Mouse (Mus musculus): ENCODE measurements around the gene Gss.
A peak's percentile ranks its signal among the peaks of the same experiment; 100 is the strongest.
"Not testable (repeated sequence)": the region's sequence is repeated elsewhere in the genome, so short reads cannot be mapped to it uniquely, and the experiment has no call there.

Gene Gss

DNA sequence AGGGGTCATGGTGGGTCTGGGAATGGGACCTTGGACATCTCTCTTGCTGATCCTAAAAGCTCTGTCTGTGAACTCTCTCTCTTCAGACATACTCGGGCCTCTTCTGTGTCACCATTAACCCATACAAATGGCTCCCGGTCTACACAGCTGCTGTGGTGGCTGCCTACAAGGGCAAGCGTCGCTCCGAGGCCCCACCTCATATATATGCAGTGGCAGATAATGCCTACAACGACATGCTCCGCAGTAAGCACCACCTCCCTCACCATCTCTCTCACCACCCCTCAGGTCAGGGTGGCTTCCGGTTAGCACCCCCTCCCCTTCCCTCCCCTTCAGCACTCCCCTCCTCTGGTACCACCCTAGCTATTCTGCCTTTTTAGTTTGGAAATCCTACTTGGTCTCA lies 21.3 kb upstream of the Gss start:
- DNase-seq, result no peak

DNA sequence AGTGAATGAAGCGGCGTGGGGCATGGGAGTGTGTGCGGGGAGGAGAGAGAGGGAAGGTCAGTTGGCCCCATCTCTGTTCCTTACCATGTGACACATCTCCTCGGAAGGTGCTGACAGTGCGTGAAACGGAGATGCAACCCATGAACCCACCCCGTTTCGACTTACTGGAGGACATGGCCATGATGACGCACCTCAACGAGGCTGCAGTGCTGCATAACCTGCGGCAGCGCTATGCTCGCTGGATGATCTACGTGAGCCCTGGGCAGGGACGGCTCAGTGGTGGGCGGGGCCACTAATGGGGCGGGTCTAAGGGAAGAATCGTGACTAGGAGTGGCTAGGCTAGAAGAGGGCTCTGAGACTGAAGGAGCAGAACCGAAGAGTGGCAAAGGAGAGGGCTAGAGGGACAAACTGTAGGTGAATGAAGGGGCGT lies 20.7 kb upstream of the Gss start:
- DNase-seq, result peak; percentile 81 to 89

DNA sequence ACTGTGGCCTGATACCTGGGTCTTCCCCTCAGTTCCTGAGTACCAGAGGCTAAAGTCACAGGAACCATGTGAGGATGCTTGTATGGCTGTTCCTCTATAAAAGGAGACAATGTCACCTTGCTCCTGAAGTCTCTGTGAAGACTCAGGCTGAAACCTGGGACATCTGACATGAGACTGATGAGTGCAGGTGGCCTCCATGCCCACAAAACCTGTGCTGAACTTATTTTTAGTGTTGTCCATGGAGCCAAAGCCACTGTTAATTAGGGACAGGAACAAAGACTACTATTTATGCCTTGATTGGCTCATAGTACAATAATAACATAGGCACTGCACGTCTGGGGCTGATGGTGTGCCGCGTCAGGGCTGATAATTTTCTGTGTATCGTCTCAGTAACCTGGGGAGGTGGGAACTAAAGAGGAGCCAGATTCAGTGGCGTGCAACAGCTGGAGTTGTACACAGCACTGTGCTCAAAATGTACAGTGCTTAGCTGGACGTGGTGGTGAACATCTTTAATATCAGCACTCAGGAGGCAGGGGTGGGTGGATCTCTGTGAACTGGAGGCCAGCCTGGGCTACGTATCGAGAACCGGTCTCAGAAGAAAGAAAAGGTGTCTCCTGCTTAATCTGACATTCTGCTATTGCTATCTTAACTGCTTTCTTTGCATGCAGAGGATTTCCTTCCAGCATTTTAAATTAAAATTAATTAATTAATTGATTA lies 19.4 kb upstream of the Gss start:
- DNase-seq, result no peak

DNA sequence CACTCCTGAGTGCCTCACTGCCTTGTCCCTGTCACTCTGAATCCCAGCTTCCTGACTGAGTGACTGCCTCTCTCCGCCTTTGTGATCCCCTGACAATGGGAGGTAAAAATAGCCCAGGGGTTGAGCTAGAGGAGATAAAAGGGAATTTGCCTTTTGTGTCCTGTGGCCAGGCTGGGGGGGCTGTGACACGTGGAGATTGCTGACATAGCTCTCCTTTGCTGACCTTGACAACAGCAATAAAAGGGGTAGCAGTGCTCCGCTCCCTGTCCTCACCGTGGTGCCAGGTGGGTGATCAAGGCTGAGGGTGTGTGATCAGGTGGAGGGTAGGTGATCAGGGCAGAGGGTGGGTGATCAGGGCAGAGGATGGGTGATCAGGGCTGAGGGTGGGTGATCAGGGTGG lies 18.4 kb upstream of the Gss start, which contains the start of gene Myh7b:
Gene Myh7b (plus strand): TSS at position 235 of the 400 bp plus-strand sequence.
- no peak for DNase-seq

DNA sequence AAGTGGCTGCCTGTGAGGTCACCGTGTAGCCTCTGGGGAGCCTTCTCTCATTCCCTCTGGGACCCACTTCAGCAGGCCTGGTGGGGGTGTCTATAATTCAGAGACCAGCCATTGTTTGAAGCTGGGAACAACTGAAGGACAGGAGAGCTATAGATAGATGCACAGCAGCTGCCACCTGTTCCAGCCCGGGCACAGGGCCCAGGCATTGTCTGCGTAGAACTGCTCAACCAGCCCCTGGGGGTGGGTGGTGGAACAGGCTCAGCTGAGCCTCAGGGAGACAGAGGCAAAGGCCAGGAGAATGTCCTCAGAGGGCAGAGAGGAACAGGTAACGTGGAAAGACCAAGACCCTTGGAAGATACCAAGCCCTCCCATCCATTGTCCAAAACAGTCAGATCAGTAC lies 13.8 kb upstream of the Gss start:
- DNase-seq, result peak; percentile 77 to 84

DNA sequence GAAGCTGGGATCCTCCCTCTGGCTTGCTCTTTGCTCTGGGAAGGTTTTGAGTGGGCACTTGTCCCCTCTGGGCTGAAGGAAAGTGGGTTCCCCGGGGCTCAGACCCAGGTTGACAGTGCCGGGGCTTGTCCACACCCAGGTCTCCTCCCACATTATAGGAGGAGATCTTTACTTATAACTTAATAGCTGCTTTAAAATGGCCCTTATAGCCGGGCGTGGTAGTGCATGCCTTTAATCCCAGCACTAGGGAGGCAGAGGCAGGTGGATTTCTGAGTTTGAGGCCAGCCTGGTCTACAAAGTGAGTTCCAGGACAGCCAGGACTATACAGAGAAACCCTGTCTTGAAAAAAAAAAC lies 12.6 kb upstream of the Gss start:
- not testable (repeated sequence) for DNase-seq

DNA sequence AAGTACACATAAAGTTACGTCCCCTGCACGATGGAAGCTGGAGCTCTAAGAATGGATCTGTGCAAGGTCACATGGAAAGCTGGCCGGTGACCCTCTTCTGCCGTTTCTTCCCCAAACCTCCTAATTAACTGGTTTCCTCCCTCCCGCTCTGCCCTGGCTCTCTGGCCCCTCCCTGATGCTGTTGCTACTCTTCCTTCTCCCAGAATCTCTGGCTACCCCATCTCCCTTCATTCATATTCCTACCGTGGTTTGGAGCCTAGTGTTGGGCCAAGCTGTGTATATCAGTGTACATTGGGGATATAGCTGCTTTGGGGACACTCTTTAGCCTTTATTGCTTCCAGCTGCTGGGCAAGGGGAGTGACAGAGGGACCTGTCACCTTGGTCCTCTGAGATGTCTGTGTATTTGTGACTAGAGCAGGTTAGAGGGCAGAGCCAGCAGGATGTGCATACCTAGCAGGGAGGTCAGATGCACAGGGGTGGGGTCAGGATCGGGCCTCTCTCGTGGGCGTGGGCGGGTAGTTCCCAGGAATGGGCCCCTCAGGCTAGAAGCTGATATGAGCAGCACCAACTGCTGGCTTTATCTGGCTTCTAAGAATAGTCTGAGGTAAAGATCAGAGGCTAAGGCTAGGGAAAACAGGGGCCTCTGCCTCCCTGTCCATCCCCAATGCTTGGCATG lies 12.1 kb upstream of the Gss start:
- no peak for DNase-seq

DNA sequence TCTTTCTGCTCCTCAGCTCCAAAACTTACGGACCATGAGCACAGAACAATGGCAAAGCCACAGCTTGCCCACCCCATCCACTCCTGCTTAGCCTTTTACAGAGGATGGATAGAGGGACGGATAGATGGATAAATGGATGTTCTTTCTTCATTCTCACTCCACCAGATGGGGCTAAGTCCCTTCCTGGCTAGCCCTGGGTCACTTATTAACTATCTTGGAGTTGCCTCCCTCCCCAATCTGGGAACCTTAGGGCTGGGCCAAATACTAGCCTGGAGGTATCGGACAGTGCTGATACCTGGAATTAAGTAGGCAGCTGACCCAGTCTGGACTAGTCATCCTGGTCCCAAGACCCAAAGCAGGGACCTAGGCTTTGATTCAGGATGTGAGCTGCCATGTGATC lies 11.1 kb upstream of the Gss start:
- DNase-seq, result no peak

DNA sequence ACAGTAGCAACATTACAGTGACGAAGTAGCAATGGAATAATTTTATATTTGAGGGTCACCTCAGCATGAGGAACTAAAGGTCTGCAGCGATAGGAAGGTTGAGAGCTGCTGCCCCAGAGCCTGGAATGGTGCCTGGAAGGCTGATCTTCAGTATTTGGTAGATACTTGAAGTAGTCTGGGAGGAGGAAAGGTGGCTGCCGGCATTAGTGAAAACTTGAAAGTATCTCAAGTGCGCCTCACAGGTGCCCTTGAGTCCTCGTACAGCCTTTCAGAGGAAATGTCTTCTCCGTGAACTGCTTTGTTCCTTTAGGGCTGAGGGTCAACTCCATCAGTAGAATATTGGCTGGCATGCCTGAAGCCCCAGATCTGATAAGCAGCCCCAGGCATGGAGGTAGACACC lies 2.9 kb upstream of the Gss start:
- DNase-seq, result no peak

DNA sequence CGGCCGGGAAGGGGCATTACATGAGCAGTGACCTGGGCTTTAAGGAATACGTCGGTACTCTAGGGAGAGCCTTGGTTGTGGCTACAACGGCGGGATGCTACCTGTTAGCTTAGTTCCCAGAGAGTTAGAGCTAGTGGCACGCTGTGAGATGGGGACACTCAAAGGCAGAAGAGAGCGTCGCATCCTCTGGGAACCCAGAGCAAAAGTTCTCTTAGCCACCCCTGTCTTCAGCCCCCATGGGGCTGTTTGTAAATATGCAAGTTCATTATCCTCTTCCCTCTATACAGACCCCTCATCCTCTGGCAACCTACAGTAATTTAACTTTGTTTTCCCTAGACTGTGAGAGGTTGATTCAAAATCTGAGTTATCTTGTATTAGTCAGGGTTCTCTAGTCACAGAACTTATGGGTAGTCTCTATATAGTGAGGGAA lies 259 bp upstream of the Gss start:
- DNase-seq, result no peak

DNA sequence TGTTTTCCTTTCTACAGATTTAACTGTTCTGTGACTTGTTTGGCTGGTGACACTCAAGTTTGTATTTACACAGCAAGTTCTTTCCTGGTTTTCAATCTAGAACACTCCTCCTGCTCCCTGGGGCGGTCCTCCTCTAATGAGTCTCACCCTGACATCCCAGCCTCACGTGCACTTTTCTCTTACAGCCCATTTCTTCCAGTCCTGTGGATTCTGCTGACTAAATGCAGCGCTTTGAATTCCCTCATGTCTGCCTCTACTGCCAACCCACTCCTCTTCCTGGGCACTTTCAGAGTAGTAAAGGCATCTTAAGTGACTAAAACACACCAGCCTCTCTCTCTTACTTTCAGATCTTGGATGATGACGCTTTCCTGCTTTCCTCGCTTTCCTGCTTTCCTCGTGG lies 934 bp downstream of the Gss start:
- DNase-seq, result no peak

DNA sequence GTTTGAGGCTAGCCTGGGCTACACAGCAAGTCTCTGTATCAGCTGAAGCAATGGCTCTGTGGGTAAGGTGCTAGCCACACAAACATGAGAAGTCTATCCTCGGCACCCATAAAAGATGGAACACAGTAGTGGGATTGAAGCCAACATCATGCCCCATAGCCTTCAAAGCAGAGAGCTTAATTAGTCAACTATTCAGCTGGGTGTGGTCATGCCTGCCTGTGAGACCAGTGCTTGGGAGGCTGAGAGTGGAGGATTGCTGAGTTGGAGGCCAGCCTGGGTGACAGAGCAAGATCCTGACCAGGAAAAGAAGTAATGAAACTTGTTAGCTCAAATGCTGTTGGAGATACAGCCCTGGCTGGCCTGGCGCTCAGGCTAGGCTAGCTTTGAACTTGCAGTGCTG lies 1.7 kb downstream of the Gss start:
- DNase-seq, result no peak

DNA sequence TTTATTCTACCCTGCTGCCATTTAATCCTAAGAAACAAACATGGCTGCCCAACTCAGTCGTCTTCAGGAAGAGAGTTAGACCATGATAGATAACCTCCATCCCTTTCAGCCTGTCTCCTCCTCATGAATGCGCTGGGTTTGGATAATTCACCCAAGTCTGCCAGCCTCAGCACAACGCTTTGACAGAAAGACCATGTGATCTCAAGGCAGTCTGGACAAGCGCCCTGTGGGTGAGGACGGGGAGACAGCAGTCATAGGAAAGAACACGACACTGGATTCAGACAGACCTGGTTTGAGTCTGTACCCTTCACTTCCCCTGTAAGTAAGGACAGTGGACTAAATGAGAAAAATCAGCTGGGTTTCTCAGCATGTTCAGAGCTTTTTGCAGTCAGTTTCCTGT lies 3.1 kb downstream of the Gss start:
- DNase-seq, result no peak

DNA sequence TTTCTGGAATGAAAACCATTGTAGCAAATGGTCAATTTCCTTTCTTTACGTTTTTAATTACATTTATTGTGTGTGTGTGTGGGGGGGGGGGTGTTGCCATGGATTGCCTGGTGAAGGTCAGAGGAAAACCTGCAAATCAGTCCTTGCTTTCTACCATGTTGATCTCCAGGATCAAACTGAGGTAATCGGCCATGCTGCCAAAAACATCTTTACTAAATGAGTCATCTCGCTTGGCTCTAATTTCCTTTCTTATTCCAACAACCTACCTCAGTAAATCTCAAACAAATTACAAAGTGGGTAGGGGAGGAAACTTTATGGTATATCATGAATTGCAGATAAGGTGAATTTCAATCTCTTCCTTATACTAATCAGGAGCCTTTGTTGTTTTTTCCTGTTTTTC lies 4.5 kb downstream of the Gss start:
- no peak for DNase-seq

DNA sequence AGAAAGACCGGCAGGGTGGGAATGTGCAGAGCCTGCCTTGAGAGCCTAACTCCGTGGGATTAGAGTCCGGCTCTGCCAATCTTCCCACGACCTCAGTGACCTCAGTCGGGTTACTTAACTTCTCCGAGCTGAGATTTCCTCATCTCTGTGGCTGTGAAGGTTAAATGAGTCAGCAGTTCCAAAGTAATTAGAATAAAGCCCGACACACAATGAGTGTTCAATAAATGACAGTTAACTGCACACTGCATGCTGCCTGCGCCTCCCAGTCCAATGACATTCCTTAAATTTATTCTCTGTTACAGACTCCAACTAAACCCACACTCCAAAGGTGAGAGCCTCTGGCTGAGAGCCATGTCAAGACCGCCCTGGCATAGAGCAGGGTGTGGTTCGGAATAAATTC lies 7.1 kb downstream of the Gss start:
- no peak for DNase-seq

DNA sequence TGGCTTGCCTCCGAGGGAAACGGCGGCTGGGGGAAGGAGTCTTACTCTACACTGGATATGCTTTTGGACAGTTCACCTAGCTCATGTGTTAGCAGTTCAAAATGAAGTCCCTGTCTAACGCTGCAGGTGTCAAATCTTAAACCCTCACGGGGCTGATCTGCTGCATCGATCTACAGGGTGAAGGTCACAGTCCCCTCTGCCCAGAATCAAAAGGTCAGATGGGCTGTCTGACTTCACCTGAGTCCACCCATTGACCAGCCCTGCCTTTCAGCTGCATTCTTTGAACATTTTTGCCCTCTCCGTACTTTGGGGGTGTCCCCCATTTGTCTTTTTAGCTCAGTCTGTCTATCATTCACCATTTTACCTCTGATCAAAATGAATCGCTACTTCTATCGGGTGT lies 7.5 kb downstream of the Gss start:
- no peak for DNase-seq

DNA sequence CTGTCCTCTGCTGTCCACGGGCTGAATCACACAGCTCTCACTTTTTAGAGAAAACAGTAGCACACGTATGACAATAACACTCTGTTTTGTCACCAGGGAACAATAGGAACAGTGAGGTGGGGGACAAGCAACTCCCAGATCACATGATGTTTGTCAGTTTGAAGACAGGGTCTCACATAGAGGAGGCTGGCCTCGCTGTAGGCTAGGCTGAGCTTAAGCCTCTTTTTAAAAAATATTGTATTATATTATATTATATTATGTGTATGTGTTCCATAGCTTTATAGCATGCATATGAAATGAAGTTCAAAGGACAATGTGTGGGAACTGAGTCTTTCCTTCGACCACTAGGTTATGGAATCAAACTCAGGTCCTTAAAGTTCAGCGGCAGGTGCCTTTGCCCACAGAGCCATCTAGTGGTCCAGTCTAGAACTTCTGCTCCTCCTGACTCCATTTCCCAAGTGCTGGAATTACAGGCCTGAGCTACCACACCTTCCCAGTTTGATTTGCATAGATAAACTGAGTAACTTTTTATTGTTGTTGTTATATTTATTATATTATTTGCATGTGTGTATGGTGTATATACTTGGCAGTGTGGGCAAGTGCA lies 8.6 kb downstream of the Gss start:
- DNase-seq, result peak; percentile 75

DNA sequence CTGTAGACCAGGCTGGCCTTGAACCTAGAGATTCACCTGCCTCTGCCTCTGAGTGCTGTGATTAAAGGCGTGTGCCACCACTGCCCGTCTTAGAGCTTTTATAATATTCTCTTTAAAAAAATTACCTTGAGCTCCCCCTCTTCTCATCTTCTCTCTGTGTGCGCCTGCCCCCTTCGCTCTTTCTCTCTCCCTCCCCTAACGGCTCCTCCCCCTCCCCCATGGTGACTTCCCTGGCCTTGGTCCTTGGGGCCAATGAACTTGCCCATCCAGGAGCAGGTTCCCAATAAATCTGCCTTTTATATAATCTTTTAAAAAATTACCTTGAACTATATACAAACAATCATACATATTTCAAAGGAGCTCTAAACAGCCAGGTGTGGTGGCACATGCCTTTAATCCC lies 9.6 kb downstream of the Gss start:
- DNase-seq, result no peak

DNA sequence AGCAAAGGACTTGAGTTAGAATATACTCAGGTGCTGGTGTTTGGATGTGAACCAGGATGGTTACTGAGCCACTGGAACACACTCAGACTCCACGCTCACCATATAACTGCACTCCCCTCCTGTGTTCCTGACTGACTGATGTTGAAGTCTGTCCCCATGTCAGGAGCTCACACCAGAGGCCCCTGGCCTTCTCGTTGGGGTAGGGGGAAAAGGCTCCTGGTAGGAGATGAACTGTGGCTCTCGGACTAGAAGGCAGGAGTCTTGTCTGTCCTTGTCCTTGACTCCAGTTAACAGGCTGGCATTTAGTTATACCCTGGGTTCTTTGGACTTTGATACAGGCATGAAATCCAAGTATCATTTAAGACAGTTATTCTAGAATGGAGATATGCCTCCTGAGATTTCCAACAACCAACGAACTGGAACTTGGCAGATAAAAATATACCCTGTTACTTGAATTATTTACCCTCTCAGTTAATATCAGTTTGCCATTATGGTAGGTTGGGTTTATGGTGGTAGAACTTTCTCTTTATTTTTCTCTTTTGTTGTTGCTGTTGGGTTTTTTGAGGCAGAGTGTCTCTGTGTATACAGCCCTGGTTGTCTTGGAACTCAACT lies 10.1 kb downstream of the Gss start:
- DNase-seq, result no peak

DNA sequence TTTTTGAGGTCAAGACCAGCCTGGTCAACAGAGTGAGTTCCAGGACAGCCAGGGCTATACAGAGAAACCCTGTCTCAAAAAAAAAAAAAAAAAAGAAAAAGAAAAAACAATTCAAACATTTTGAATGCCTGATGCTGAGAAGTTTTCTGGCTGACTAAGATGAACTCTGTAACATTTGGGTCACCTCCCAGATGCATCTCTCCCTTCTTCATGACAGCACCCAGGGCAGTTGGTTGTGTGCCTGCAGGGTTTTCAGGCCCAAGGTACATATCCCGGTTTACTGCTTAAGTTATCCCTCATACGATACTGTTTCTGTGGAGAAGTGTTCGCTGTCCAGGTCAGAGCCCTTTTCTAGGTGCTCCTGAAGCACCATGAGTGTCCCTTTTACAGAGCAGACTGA lies 12.3 kb downstream of the Gss start:
- no peak for DNase-seq

DNA sequence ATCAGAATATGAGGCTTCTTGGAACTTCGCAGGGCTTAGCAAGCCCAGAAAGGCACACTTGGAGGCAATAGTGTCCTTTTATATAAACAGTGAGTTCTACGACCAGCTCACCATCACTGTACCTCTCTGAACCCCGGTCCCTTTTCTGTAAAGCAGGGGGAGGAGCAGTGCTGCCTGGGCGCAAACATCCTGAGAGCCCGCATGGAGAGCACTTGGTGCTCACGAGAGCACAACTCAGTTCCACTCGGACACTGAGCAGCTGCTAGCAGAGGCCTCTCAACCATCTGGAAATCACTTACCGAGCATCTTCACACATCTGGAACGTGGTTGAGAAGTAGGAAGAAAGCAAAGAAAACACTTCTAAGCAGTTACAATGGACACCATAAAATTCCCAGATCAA lies 16.0 kb downstream of the Gss start:
- no peak for DNase-seq

DNA sequence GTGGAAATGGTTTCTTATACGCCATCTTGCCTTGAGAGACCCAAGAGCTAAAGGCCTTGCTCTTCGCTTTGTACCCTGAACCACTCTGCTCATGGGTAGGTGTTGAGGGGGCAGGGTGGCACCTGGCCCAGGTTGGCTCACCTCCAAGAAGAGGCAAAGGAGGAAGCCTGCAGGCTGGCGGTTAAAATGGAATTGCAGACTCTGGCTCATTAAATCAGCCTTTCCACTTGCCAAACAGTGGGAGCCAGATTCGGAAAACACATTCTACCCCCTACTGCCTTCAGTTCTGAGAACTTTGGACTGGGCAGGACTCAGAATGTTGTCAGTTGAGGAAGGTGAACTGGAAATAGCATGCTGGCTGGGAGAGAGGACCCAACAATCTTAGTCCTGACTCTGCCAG lies 17.9 kb downstream of the Gss start:
- DNase-seq, result peak; percentile 62 to 66

DNA sequence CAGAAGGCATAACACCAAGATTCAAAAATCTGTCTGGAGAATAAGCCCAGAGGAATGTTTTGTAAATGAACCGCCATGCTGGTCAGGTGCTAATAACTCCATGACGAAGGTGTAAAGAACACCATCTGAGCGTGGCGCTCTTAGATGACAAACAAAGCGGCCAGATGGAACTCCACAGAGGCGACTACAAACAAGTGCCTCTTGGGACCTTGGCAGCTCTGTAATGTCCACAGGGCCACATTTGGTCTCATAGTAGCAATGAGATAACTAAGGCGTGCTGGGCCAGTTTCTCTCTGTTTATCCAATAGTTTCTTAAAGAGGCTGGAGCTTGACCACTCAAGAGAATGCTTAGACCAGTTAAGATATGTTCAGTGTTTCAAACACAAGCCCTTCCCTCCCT lies 18.6 kb downstream of the Gss start:
- no peak for DNase-seq

DNA sequence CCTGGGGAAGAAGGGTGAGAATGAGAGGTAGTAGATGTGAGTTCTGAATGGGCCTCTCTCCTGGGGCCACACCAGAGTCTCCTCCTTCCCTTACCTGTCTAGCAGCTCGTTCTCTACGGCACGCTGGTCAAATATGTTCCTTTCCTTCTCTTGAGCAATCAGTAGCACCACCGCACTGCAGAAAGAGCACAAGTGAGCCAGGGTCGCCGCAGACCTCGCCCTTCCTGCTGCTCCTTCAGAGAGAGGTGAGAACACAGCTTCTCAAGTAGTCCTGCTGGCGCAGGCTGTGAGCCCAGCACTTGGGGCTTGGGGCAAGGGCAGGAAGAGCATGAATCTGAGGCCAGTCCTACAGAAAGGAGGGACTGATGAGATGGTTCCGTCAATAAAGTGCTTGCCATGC lies 19.6 kb downstream of the Gss start:
- no peak for DNase-seq

All from cerebellum, adult 18-20 months (tissue).